Mouse (Mus musculus): Measurements from ENCODE around the gene Grk6. TPM values are rescaled to one million over a fixed set of nuclear protein-coding genes. Genes with fewer than 3 reads are reported as not detected.

Gene Grk6
- polyA plus RNA-seq, 1 experiment from 2014 or later: 39.1 TPM

DNA sequence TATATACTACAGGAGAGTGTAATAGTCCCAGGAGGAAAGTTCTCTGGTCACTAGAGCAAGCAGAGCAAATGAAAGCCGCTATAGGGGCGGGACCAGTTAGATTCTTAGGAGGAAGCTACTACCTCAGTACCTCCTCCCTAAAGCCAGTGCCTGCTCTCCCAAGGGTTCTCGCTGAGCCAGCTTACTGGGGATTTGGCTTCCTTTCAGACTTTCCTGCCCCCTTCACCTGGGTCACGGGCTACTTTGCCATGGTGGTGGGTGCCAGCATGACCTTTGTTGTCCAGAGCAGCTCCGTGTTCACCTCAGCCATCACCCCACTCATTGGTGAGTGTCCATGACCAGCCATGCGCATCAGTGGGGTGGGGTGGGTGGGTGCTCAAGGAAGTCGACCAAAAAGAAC is 33.0 kb upstream of the Grk6 start:
- no peak for ATAC-seq (ENCODE audit: insufficient read depth, low FRiP score, low read depth)
- H3K27me3 ChIP-seq (replicated peaks): peaks cover 4% of the 10 kb centered on the region; the same call in 1 of the 2 replicates
- no peak overlapping the region for H3K4me2 ChIP-seq
- 77% methylated on average over 7 of the region's 7 CpGs for WGBS
- no peaks in the 10 kb centered on the region for H3K9me3 ChIP-seq
- no peak overlapping the region for H3K27ac ChIP-seq
- peaks cover 9% of the 10 kb centered on the region; the same call in 1 of the 2 replicates for H3K4me1 ChIP-seq
- no peak overlapping the region for H3K9ac ChIP-seq
- H3K36me3 ChIP-seq: no peaks in the 10 kb centered on the region
- H3K4me3 ChIP-seq (replicated peaks): no peak overlapping the region

DNA sequence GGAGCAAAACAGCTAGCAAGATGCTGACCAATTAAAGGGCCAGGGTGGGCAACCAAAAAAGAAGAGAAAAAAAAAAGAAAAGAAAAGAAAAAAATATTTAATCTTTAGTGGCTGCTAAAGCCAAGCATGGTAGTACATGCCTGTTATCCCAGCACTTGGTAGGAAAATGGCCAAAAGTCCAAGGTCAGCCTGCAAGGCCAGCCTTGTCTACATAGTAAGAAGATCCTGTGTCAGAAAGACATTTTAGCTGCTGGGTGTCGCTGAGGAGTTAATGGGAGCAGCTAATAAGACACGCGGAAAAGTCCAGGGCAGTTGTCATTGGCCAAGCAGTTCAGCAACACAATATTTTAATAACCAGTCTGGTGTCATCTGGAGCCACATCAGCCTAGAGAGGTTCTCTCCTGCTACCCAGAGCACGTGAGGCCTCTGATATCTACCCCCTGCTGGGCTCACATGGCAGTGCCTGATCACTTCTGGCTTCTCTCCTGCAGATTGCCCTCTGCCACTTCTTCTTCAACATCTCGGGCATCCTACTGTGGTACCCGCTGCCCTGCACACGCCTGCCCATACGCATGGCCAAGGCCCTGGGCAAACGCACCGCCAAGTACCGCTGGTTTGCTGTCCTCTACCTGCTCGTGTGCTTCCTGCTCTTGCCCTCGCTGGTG is 32.1 kb upstream of the Grk6 start:
- 81% methylated on average over 13 of the region's 13 CpGs for WGBS

DNA sequence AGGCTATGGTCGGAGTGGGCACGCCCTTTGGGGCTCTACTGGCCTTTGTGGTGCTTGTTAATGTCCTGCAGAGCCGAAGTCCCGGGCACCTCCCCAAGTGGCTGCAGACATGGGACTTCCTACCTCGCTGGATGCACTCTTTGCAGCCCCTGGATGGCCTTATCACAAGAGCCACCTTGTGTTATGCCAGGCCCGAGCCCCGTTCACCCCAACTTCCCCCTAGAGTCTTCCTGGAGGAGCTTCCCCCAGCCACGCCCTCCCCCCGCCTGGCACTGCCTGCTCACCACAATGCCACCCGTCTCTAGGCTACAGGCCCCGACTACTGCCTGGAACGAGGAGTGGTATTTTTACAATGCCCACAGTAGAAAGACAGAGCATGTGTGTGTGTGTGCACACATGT is 31.5 kb upstream of the Grk6 start:
- H3K4me3 ChIP-seq (replicated peaks): no peak overlapping the region
- WGBS: 76% methylated on average over 12 of the region's 12 CpGs
- ATAC-seq (ENCODE audit: insufficient read depth, low FRiP score, low read depth): no peak

More for the DNA sequence above, 32.1 kb upstream of the Grk6 start:
- Histone ChIP-seq H3K4me1 (peaks cover 9% of the 10 kb centered on the region; the same call in 1 of the 2 replicates), H3K4me3 (replicated peaks) (no peak overlapping the region), H3K36me3 (no peaks in the 10 kb centered on the region), H3K27ac (no peak overlapping the region), H3K9ac (no peak overlapping the region), H3K27me3 (replicated peaks) (peaks cover 4% of the 10 kb centered on the region; the same call in 1 of the 2 replicates), H3K4me2 (no peak overlapping the region), H3K9me3 (no peaks in the 10 kb centered on the region)
- ATAC-seq (ENCODE audit: insufficient read depth, low FRiP score, low read depth): no peak

DNA sequence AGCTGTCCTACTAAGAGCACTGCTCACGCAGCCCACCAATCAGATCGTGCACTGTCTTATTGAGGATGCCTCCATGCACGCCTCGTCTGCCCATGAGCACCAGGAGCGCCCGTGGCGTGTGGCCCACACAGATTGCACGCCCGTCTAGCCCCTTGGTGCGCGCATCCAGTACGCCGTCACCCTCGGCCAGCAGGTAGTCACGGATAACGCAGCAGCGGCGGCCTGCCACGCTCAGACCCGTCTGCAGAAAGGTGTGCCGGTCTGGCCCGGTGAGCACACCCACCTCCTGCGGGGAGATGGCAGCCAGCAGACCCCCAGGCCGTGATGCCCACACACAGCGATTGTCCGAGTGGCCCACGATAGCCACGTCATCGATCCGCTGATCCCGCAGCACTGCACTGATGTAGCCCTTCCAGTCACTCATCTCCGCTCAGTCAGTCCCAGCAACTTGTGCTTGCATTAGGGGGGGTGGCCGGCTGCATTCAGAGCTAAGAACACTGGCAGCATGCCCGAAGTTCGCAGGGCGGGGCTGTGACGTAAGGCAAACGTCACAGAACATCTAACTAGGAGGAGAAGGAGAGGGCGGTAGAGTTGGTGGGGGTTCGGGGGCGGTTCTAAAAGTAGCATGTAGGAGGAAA is 30.0 kb upstream of the Grk6 start, which contains the start of gene Pfn3:
Gene Pfn3, minus strand, starts transcription at position 490 of the 638 bp plus-strand sequence.
- H3K4me2 ChIP-seq: peak within 1 kb of the TSS; percentile 62
- H3K27ac ChIP-seq: no peak within 1 kb of the TSS
- peaks cover 20% of the 10 kb centered on the region for H3K27me3 ChIP-seq (replicated peaks)
- 9% methylated on average over 41 of the region's 41 CpGs for WGBS
- no peak within 1 kb of the TSS for H3K9ac ChIP-seq
- H3K9me3 ChIP-seq: no peaks in the 10 kb centered on the region
- peak; percentile 29; the same call in 1 of the 2 replicates for ATAC-seq (ENCODE audit: insufficient read depth, low FRiP score, low read depth)
- H3K4me1 ChIP-seq: peaks cover 11% of the 10 kb centered on the region; the same call in 1 of the 2 replicates
- peak within 1 kb of the TSS; percentile 34 for H3K4me3 ChIP-seq (replicated peaks)
- H3K36me3 ChIP-seq: no peaks in the 10 kb centered on the region

More for the DNA sequence above, 31.5 kb upstream of the Grk6 start:
- no peaks in the 10 kb centered on the region for H3K36me3 ChIP-seq
- no peak overlapping the region for H3K27ac ChIP-seq
- H3K9me3 ChIP-seq: no peaks in the 10 kb centered on the region
- H3K4me1 ChIP-seq: peaks cover 9% of the 10 kb centered on the region; the same call in 1 of the 2 replicates
- peaks cover 6% of the 10 kb centered on the region for H3K27me3 ChIP-seq (replicated peaks)
- H3K9ac ChIP-seq: no peak overlapping the region
- no peak overlapping the region for H3K4me2 ChIP-seq

DNA sequence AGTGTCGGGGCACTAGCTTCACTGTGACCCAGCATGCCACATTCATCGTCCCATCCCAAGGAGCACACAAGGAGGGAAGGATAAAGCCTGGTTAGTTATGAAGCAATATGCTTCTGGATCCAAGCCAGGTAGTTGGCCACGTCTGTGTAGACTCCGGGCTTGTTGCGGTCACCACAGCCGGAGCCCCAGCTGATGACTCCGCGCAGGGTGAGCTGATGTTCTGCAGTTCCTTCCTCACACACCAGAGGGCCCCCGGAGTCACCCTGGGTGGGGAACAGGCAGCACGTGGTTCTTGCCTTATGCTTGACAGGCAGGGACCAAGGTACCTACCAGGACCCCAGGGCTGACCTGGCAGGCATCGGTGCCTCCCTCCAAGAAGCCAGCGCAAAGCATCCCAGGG is 26.9 kb upstream of the Grk6 start:
- peaks cover 44% of the 10 kb centered on the region for H3K27me3 ChIP-seq (replicated peaks)
- peak; percentile 59; the same call in 1 of the 2 replicates for ATAC-seq (ENCODE audit: insufficient read depth, low FRiP score, low read depth)
- H3K9ac ChIP-seq: no peak overlapping the region
- no peak overlapping the region for H3K27ac ChIP-seq
- peaks cover 11% of the 10 kb centered on the region; the same call in 1 of the 2 replicates for H3K4me1 ChIP-seq
- WGBS: 11% methylated on average over 12 of the region's 12 CpGs
- H3K4me3 ChIP-seq (replicated peaks): no peak overlapping the region
- H3K9me3 ChIP-seq: no peaks in the 10 kb centered on the region
- no peaks in the 10 kb centered on the region for H3K36me3 ChIP-seq
- peak overlapping the region; percentile 16; the same call in 1 of the 2 replicates for H3K4me2 ChIP-seq

DNA sequence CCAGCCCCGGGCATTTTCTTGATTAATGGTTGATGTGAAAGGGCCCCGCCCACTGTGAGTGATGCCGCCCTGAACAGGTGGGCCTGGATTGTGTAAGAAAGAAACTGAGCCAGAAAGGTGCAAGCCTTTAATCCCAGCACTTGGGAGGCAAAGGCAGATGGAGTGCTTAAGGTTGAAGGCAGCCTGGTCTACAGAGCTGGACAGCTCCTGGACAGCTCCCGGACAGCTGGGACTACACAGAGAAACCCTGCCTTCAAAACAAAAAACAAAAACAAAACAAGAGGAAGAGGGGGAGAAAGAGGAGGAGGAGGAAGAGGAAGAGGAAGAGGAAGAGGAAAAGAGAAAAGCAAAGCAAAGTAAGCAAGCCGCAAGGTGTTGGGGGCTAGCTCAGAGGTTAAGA is 25.7 kb upstream of the Grk6 start:
- Histone ChIP-seq H3K9ac (no peak overlapping the region), H3K4me1 (peaks cover 11% of the 10 kb centered on the region; the same call in 1 of the 2 replicates), H3K27ac (no peak overlapping the region), H3K9me3 (no peaks in the 10 kb centered on the region), H3K4me2 (no peak overlapping the region), H3K36me3 (no peaks in the 10 kb centered on the region), H3K4me3 (replicated peaks) (no peak overlapping the region), H3K27me3 (replicated peaks) (peaks cover 40% of the 10 kb centered on the region)
- WGBS: 66% methylated on average over 5 of the region's 5 CpGs
- ATAC-seq (ENCODE audit: insufficient read depth, low FRiP score, low read depth): no peak

DNA sequence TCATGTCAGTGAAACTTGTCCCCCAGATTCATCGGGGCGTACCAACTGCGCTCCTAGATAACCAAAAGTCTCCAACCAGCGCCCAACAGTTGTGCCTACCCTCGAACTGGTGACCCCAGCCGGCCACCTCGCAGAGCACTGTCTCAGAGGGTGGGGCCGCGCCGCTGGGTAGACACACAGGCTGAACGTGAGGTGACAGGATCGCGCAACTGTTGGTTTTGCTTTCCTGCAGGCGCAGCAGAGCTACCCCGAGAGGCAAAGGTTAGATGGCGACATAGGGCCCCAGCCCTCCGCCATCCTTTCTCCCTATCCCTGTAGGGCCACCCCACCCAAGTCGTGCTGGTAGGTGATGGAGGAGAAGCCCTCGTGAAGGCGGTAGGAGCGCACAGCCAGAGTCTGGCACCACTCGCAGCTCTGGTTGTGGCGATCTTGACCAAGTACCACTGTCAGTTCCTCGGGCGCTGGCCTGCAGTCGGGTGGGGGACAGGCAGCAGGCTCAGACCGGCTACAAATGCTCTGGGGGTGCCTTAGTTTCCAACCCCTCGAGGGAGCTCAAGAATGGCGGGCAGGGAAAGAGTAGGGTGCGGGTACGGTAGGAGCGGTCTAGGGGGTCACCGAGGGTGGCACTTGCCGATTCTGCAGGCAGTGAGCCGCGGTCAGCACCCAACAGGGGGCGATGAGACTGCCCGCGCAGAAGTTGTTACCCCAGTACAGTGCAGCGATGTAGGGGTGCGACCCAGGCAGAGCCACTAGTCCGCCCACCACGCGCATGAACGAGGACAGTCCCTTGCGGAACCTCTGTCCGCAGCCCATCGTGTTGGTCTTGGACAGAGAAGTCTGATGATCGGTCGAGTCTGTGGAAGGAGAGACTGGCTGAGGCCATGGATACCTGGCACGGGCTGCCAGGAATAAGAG is 24.6 kb upstream of the Grk6 start:
- Histone ChIP-seq H3K27me3 (replicated peaks) (peaks cover 40% of the 10 kb centered on the region), H3K36me3 (no peaks in the 10 kb centered on the region), H3K4me1 (peaks cover 4% of the 10 kb centered on the region; the same call in 1 of the 2 replicates), H3K27ac (no peak overlapping the region), H3K9me3 (no peaks in the 10 kb centered on the region), H3K4me2 (peak overlapping the region; percentile 52; the same call in 1 of the 2 replicates), H3K9ac (no peak overlapping the region), H3K4me3 (replicated peaks) (no peak overlapping the region; the same call in 1 of the 2 replicates)
- no peak for ATAC-seq (ENCODE audit: insufficient read depth, low FRiP score, low read depth)
- 28% methylated on average over 51 of the region's 51 CpGs for WGBS

DNA sequence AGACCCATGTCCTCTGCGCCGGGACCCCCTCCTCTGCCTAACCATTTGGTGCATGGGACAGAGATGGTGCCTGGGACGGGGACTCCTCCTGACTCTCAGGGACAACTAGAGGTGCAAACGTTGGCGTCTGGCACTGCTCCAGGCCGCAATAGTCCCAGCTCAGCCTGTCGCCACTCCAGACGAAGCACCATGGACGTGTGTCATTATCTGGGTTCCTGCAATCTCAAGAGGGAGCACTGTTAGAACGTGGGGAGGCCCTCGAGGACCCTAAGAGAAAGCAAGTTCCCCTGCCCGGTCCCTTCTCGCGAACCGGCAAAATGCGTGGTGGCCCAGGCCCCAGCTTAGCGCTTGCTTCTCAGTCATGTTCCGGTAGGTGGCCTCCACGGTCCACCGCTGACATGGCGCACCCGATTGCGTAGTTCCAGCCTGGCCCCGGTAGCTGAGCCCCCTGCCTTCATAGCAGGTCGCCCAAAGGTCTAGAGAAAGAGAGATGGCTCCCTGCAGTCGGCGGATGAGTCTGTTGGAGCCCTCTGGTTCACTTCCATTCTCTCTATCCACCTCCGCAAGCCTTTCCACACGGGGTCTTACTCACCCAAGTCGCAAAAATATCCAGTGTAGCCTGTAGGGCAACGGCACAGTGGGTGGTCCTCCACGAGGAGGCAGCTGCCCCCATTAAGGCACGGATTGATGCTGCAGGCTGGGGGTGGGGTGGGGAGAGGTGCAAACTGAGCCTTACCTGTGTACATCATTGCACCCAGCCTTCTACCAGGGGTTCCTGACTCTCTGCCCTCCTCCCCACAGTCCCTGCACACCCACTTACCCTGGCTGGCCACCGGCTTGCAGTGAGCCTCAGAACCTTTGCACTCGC is 23.7 kb upstream of the Grk6 start:
- ATAC-seq (ENCODE audit: insufficient read depth, low FRiP score, low read depth): peak; percentile 60; the same call in 1 of the 2 replicates
- H3K27ac ChIP-seq: no peak overlapping the region
- H3K36me3 ChIP-seq: no peaks in the 10 kb centered on the region
- WGBS: 10% methylated on average over 35 of the region's 35 CpGs
- H3K4me2 ChIP-seq: peak overlapping the region; percentile 52
- 0 out of 2 replicates have a peak overlapping the region, but pooled peaks have one; percentile 0 for H3K9ac ChIP-seq
- H3K4me1 ChIP-seq: 0 out of 2 replicates have a peak, but pooled peaks cover 3% of the 10 kb centered on the region
- H3K27me3 ChIP-seq (replicated peaks): peaks cover 40% of the 10 kb centered on the region
- peak overlapping the region; percentile 12 for H3K4me3 ChIP-seq (replicated peaks)
- no peaks in the 10 kb centered on the region for H3K9me3 ChIP-seq

DNA sequence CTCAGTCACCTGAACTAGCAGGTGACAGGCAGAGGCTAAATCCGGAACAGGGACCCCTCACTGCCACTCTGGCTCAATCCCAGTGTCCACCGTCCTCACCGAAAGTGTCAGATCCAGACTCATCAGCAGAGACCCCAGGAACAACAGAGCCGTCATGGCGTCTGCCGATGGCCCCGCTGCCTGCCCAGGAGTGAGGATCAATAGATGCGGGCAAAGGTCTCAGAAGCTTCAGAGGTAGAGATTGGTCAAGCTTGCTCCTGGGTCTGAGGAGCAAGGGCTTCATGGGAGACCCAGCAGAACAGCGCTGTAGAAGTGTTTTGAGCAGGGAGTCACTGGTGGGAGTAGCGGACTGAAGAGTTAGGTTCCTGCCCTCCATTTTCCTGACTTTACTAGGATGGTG is 18.3 kb upstream of the Grk6 start, which contains the start of gene F12:
Gene F12, minus strand, starts transcription at position 181 of the 400 bp plus-strand sequence.
- Histone ChIP-seq H3K36me3 (no peaks in the 10 kb centered on the region), H3K4me1 (no peaks in the 10 kb centered on the region), H3K27ac (no peak within 1 kb of the TSS), H3K27me3 (replicated peaks) (peaks cover 6% of the 10 kb centered on the region), H3K4me3 (replicated peaks) (no peak within 1 kb of the TSS), H3K4me2 (no peak within 1 kb of the TSS), H3K9me3 (no peaks in the 10 kb centered on the region), H3K9ac (no peak within 1 kb of the TSS)
- 84% methylated on average over 10 of the region's 10 CpGs for WGBS
- no peak for ATAC-seq (ENCODE audit: insufficient read depth, low FRiP score, low read depth)

DNA sequence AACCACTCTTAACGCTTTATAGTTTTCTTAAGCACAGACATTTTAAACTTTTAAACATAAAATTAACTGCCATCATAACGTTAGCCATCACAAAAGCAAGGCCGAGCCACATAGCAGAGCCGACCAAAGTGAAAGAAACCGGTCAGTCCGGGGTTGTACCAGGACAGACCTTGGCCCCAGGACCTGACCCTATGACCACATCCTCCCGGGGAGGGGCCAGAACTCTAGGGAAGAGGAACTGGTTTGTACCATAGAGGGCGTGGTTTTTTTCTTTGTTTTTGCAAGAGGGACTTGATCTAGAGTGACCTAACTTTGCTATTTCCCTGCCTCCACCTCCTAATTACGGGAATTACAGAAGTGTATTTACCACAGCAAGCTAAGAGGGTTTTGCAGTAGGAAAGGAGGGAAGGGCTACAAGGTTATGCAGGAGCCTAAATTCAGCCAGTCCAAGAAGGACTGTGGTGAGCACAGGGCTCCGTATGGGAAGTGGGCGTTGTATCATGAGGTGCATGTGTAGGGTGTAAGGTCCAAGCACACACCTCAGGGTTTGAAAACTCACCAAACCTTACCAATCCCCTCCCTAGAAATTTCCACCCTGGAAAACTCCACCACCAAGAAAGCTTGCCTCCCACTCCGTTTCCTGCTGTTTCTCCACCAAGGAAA is 15.5 kb upstream of the Grk6 start:
- Histone ChIP-seq H3K4me2 (no peak overlapping the region), H3K36me3 (no peaks in the 10 kb centered on the region), H3K9me3 (no peaks in the 10 kb centered on the region), H3K4me3 (replicated peaks) (no peak overlapping the region), H3K27ac (no peak overlapping the region), H3K27me3 (replicated peaks) (no peaks in the 10 kb centered on the region), H3K4me1 (no peaks in the 10 kb centered on the region), H3K9ac (no peak overlapping the region)
- ATAC-seq (ENCODE audit: insufficient read depth, low FRiP score, low read depth): peak; percentile 50; the same call in 1 of the 2 replicates
- WGBS: 62% methylated on average over 12 of the region's 12 CpGs

Data from stomach, embryonic 15.5 days (tissue).